Mouse (Mus musculus) cerebellum, adult 8-10 months (tissue): Measurements from ENCODE around the gene Abcb1b.
A peak's percentile ranks its signal among the peaks of the same experiment; 100 is the strongest.
"Not testable (repeated sequence)": the region's sequence is repeated elsewhere in the genome, so short reads cannot be mapped to it uniquely, and the experiment has no call there.

Source experiments
- DNase-seq: peaks from one replicate; pipeline ENCODE4 v3.0.0; 2022

Gene Abcb1b

GRCm38 (mm10) chr5:8865630-8866029 lies 67.7 kb downstream of the Abcb1b start:
- DNase-seq: not testable (repeated sequence)

- DNase-seq: no peak
These were observed 68.4 kb downstream of the Abcb1b start for GRCm38 (mm10) chr5:8866366-8866765.

GRCm38 (mm10) chr5:8868019-8868418 lies 70.1 kb downstream of the Abcb1b start:
- no peak for DNase-seq

GRCm38 (mm10) chr5:8872979-8873915 lies 75.3 kb downstream of the Abcb1b start:
- no peak for DNase-seq

- DNase-seq: no peak
These were observed 79.1 kb downstream of the Abcb1b start for GRCm38 (mm10) chr5:8877086-8877485.

- DNase-seq: no peak
These were observed 79.9 kb downstream of the Abcb1b start for GRCm38 (mm10) chr5:8877800-8878199.

- DNase-seq: no peak
These were observed 87.9 kb downstream of the Abcb1b start for GRCm38 (mm10) chr5:8885837-8886236.

GRCm38 (mm10) chr5:8893300-8894103 lies 95.6 kb downstream of the Abcb1b start, which contains the start of gene Abcb4:
Gene Abcb4, plus strand, starts transcription at chr5:8893717.
- peak; percentile 39 for DNase-seq

- no peak for DNase-seq
These were observed 96.1 kb downstream of the Abcb1b start for GRCm38 (mm10) chr5:8894104-8894425.

GRCm38 (mm10) chr5:8894641-8895490 lies 96.9 kb downstream of the Abcb1b start:
- DNase-seq: no peak

GRCm38 (mm10) chr5:8896198-8896597 lies 98.3 kb downstream of the Abcb1b start:
- DNase-seq: no peak

GRCm38 (mm10) chr5:8898246-8898645 lies 100.3 kb downstream of the Abcb1b start:
- DNase-seq: no peak

GRCm38 (mm10) chr5:8901001-8901400 lies 103.1 kb downstream of the Abcb1b start:
- DNase-seq: no peak

- no peak for DNase-seq
These were observed 104.3 kb downstream of the Abcb1b start for GRCm38 (mm10) chr5:8902141-8902817.

- DNase-seq: no peak
These were observed 106.6 kb downstream of the Abcb1b start for GRCm38 (mm10) chr5:8904539-8904938.

- DNase-seq: no peak
These were observed 113.7 kb downstream of the Abcb1b start for GRCm38 (mm10) chr5:8911567-8912198.
